Mouse (Mus musculus) MEL (cell line): ENCODE results near the gene Dnm1. TPM values are rescaled to one million over a fixed set of nuclear protein-coding genes. Genes with fewer than 3 reads are reported as not detected.

Experiments
- DNase-seq: peaks from one replicate; pipeline ENCODE4 v3.0.0; 2011; ENCODE audit warnings: low read depth, low spot score
- H3K27ac ChIP-seq: 2 replicates; pipeline ENCODE4 v1.5.1; 2012; ENCODE audit warnings: low read depth, mild to moderate bottlenecking, control low read depth, low read length, moderate library complexity; ENCODE audit not compliant: control insufficient read depth
- H3K27me3 ChIP-seq, 2 experiments: fragments of 150-350 bp in 1 of 2; sonication (generic) in 1 of 2; 2 replicates each; pipeline ENCODE4 v1.6.1; 2012; ENCODE audit warnings: low read length in 2 of 2, mild to moderate bottlenecking in 2 of 2, improper control_type of control experiment in 1 of 2, moderate library complexity in 1 of 2; ENCODE audit not compliant: insufficient read depth in 2 of 2, control insufficient read depth in 1 of 2
- H3K36me3 ChIP-seq, 2 experiments: 2 replicates each; pipeline ENCODE4 v1.6.1; 2012 to 2014; ENCODE audit warnings: low read length in 2 of 2, improper control_type of control experiment in 1 of 2, inconsistent platforms in 1 of 2, mild to moderate bottlenecking in 1 of 2; ENCODE audit not compliant: insufficient read depth in 2 of 2, control insufficient read depth in 1 of 2
- H3K4me1 ChIP-seq, 2 experiments: fragments of 150-350 bp in 1 of 2; sonication (generic) in 1 of 2; 2 replicates each; pipeline ENCODE4 v1.6.1; 2012; ENCODE audit warnings: low read length in 2 of 2, improper control_type of control experiment in 1 of 2, mild to moderate bottlenecking in 1 of 2; ENCODE audit not compliant: insufficient read depth in 2 of 2, control insufficient read depth in 1 of 2
- H3K4me3 ChIP-seq, 2 experiments: fragments of 150-350 bp in 1 of 2; sonication (generic) in 1 of 2; 2 replicates each; pipeline ENCODE4 v1.5.1; 2012; ENCODE audit warnings: low read depth in 2 of 2, low read length in 2 of 2, mild to moderate bottlenecking in 2 of 2, moderate library complexity in 2 of 2, control low read depth in 1 of 2, improper control_type of control experiment in 1 of 2; ENCODE audit not compliant: control insufficient read depth in 1 of 2, insufficient read depth in 1 of 2
- H3K79me2 ChIP-seq: 2 replicates; pipeline ENCODE4 v1.6.1; 2012; ENCODE audit warnings: mild to moderate bottlenecking, low read length, moderate library complexity; ENCODE audit not compliant: control insufficient read depth, poor library complexity, insufficient read depth
- H3K9ac ChIP-seq: 2 replicates; pipeline ENCODE4 v1.6.1; 2012; ENCODE audit warnings: low read depth, mild to moderate bottlenecking, control low read depth, low read length, moderate library complexity; ENCODE audit not compliant: control insufficient read depth, poor library complexity, severe bottlenecking
- H3K9me3 ChIP-seq: fragments of 150-350 bp; sonication (generic); replicated peaks from 2 replicates; pipeline ENCODE4 v1.6.1; 2012; ENCODE audit warnings: mild to moderate bottlenecking, low read length, improper control_type of control experiment, moderate library complexity; ENCODE audit not compliant: insufficient read depth
- E2F4 ChIP-seq: IDR thresholded peaks from 2 replicates; pipeline ENCODE4 v1.6.1; 2011; ENCODE audit warnings: low read depth, low read length, improper control_type of control experiment, borderline replicate concordance
- ELF1 ChIP-seq: IDR thresholded peaks from 2 replicates; pipeline ENCODE4 v1.6.1; 2014; ENCODE audit warnings: low read depth, mild to moderate bottlenecking, inconsistent platforms, low read length, improper control_type of control experiment, moderate library complexity
- ETS1 ChIP-seq: IDR thresholded peaks from 2 replicates; pipeline ENCODE4 v1.6.1; 2012; ENCODE audit warnings: low read depth, mild to moderate bottlenecking, inconsistent platforms, low read length, improper control_type of control experiment, moderate library complexity
- GABPA ChIP-seq: IDR thresholded peaks from 2 replicates; pipeline ENCODE4 v1.6.1; 2012; ENCODE audit warnings: low read depth, mild to moderate bottlenecking, inconsistent platforms, low read length, improper control_type of control experiment, moderate library complexity
- GATA1 ChIP-seq: IDR thresholded peaks from 2 replicates; pipeline ENCODE4 v1.6.1; 2011; ENCODE audit warnings: low read depth, low read length, improper control_type of control experiment
- HCFC1 ChIP-seq: IDR thresholded peaks from 2 replicates; pipeline ENCODE4 v1.6.1; 2012; ENCODE audit warnings: low read depth, mild to moderate bottlenecking, inconsistent platforms, low read length, improper control_type of control experiment, moderate library complexity
- KAT2A ChIP-seq: conservative IDR thresholded peaks from 2 replicates; pipeline ENCODE4 v1.6.1; 2012; ENCODE audit warnings: low read depth, low read length, improper control_type of control experiment, inconsistent platforms
- MAFK ChIP-seq: IDR thresholded peaks from 2 replicates; pipeline ENCODE4 v1.6.1; 2011; ENCODE audit warnings: low read depth, mild to moderate bottlenecking, low read length, improper control_type of control experiment, borderline replicate concordance
- MAZ ChIP-seq: IDR thresholded peaks from 2 replicates; pipeline ENCODE4 v1.6.1; 2012; ENCODE audit warnings: low read depth, mild to moderate bottlenecking, inconsistent platforms, low read length, improper control_type of control experiment
- POLR2A ChIP-seq, 2 experiments: IDR thresholded peaks; 2 replicates each; pipeline ENCODE4 v1.6.1; 2011 to 2012; ENCODE audit warnings: low read length in 2 of 2, mild to moderate bottlenecking in 2 of 2, control low read depth in 1 of 2, improper control_type of control experiment in 1 of 2, low read depth in 1 of 2, moderate library complexity in 1 of 2; ENCODE audit not compliant: control insufficient read depth in 1 of 2, insufficient read depth in 1 of 2, poor library complexity in 1 of 2
- POLR2AphosphoS2 ChIP-seq: IDR thresholded peaks from 2 replicates; pipeline ENCODE4 v1.6.1; 2011; ENCODE audit warnings: low read length, improper control_type of control experiment
- RAD21 ChIP-seq: IDR thresholded peaks from 2 replicates; pipeline ENCODE4 v1.6.1; 2011; ENCODE audit warnings: mild to moderate bottlenecking, low read depth, low read length, improper control_type of control experiment
- TAL1 ChIP-seq: IDR thresholded peaks from 2 replicates; pipeline ENCODE4 v1.6.1; 2012; ENCODE audit warnings: mild to moderate bottlenecking, inconsistent platforms, low read length, moderate library complexity, mixed read lengths
- USF1 ChIP-seq: IDR thresholded peaks from 2 replicates; pipeline ENCODE4 v1.6.1; 2014; ENCODE audit warnings: low read depth, mild to moderate bottlenecking, inconsistent platforms, low read length, improper control_type of control experiment, moderate library complexity
- USF2 ChIP-seq, 2 experiments: IDR thresholded peaks; 2 replicates each; pipeline ENCODE4 v1.6.1; 2011 to 2012; ENCODE audit warnings: improper control_type of control experiment in 2 of 2, low read length in 2 of 2, borderline replicate concordance in 1 of 2, inconsistent platforms in 1 of 2, low read depth in 1 of 2, mild to moderate bottlenecking in 1 of 2; ENCODE audit not compliant: insufficient read depth in 1 of 2
- ZNF384 ChIP-seq: IDR thresholded peaks from 2 replicates; pipeline ENCODE4 v1.6.1; 2012; ENCODE audit warnings: low read depth, mild to moderate bottlenecking, inconsistent platforms, low read length, improper control_type of control experiment
- polyA plus RNA-seq, 2 experiments: library from polyadenylated mRNA; stranded (reverse) in 1 of 2; unstranded in 1 of 2; fragments of >175 nt in 1 of 2; fragments of >200 nt in 1 of 2; gene quantifications; 2 replicates each; pipeline versions ENCODE4 v1.2.1 to v1.2.4; 2012; ENCODE audit warnings: low replicate concordance in 2 of 2, low read depth in 1 of 2; ENCODE audit not compliant: insufficient read length in 2 of 2, insufficient read depth in 1 of 2, missing spikeins in 1 of 2
- total RNA-seq: library from RNA; depleted of rRNA; stranded (reverse); fragments of 300-350 nt; gene quantifications from 2 replicates; pipeline ENCODE4 v1.2.3, GENCODE M21; 2012

Gene Dnm1
- total and polyA plus RNA-seq, 3 experiments = 0.42 to 5.0 TPM; not detected in 1

GRCm38 (mm10) chr2:32329531-32329930 lies 23.6 kb downstream of the Dnm1 start:
- TF ChIP-seq POLR2AphosphoS2 (no peak), POLR2A (IDR thresholded peaks at IDR 0.05; ENCODE audit: control insufficient read depth in 1 of 2, insufficient read depth in 1 of 2, low read depth in 1 of 2, low read length in 2 of 2, poor library complexity in 1 of 2) (no peak), USF2 (IDR thresholded peaks at IDR 0.05; ENCODE audit: borderline replicate concordance in 1 of 2, insufficient read depth in 1 of 2, low read depth in 1 of 2, low read length in 2 of 2) (no peak)
- Histone ChIP-seq H3K9me3 (no peaks in the 10 kb centered on the region), H3K27me3 (no peaks in the 10 kb centered on the region; a peak in 2 of 4 replicates), H3K4me3 (no peak overlapping the region), H3K4me1 (no peaks in the 10 kb centered on the region), H3K27ac (no peak overlapping the region), H3K9ac (no peak overlapping the region), H3K36me3 (no peaks in the 10 kb centered on the region), H3K79me2 (no peaks in the 10 kb centered on the region)
- no peak for DNase-seq

GRCm38 (mm10) chr2:32328911-32329460 lies 24.2 kb downstream of the Dnm1 start:
- Histone ChIP-seq H3K4me3 (no peak overlapping the region), H3K27ac (no peak overlapping the region), H3K4me1 (no peaks in the 10 kb centered on the region), H3K27me3 (no peaks in the 10 kb centered on the region; a peak in 2 of 4 replicates), H3K36me3 (no peaks in the 10 kb centered on the region), H3K9me3 (no peaks in the 10 kb centered on the region), H3K9ac (no peak overlapping the region), H3K79me2 (no peaks in the 10 kb centered on the region)
- no peak for DNase-seq
- TF ChIP-seq USF2 (IDR thresholded peaks at IDR 0.05; ENCODE audit: borderline replicate concordance in 1 of 2, insufficient read depth in 1 of 2, low read depth in 1 of 2, low read length in 2 of 2) (no peak), USF1 (no peak), E2F4 (no peak), HCFC1 (no peak), MAZ (no peak), TAL1 (no peak), RAD21 (no peak)

- Histone ChIP-seq H3K27ac (no peak overlapping the region), H3K9me3 (no peaks in the 10 kb centered on the region), H3K4me3 (no peak overlapping the region), H3K27me3 (no peaks in the 10 kb centered on the region; a peak in 2 of 4 replicates), H3K4me1 (no peaks in the 10 kb centered on the region), H3K36me3 (no peaks in the 10 kb centered on the region), H3K79me2 (no peaks in the 10 kb centered on the region), H3K9ac (no peak overlapping the region)
- no peak for DNase-seq
- TF ChIP-seq ELF1 (no peak), ETS1 (no peak), MAFK (no peak), RAD21 (no peak), TAL1 (no peak), KAT2A (no peak), GABPA (no peak), ZNF384 (no peak), GATA1 (no peak), POLR2AphosphoS2 (no peak)
Observed at GRCm38 (mm10) chr2:32327200-32327599, 25.9 kb downstream of the Dnm1 start.
